In genomic region chr3:84294734-84295133, GRCm38 (mm10) we compare ENCODE assay signal across 21 mouse cellular contexts. TPM values are rescaled to one million over a fixed set of nuclear protein-coding genes. Genes with fewer than 3 reads are reported as not detected.
DNase-seq lines count a peak whose midpoint lies in the region; ATAC-seq lines count a peak whose summit lies in the region.
"Had no signal": no experiment of that assay in that cellular context is flagged by ENCODE, and none has a peak within 500 bp of the region (broad histone marks: within the 10 kb centered on the region; RNA-seq: fewer than 3 reads in every experiment).

No protein-coding gene starts in this region.

- H3K9ac ChIP-seq in midbrain, embryonic 13.5 days (replicated peaks), result no peak overlapping the region
- no peak overlapping the region for H3K9ac ChIP-seq in midbrain, embryonic 16.5 days (ENCODE audit: low read depth, low read length)
- H3K9ac ChIP-seq: forebrain, embryonic 13.5 days; limb, embryonic 13.5 days; liver, embryonic 15.5 days had no signal

- H3K36me3 ChIP-seq in midbrain, embryonic 13.5 days, result 0 out of 2 replicates have a peak, but pooled peaks cover 5% of the 10 kb centered on the region
- no peaks in the 10 kb centered on the region for H3K36me3 ChIP-seq in midbrain, embryonic 16.5 days (ENCODE audit: control insufficient read depth, insufficient read depth, low read length)
- H3K36me3 ChIP-seq: G1E; limb, embryonic 13.5 days; liver, embryonic 15.5 days had no signal

- no peaks in the 10 kb centered on the region for H3K27me3 ChIP-seq in midbrain, embryonic 13.5 days
- no peaks in the 10 kb centered on the region for H3K27me3 ChIP-seq in midbrain, embryonic 16.5 days (ENCODE audit: control insufficient read depth, insufficient read depth, low read depth, low read length)
- H3K27me3 ChIP-seq: forebrain, embryonic 13.5 days; liver, embryonic 15.5 days; Patski had no signal

- peak overlapping the region; percentile 14; the same call in 1 of the 2 replicates for H3K27ac ChIP-seq in midbrain, embryonic 13.5 days
- H3K27ac ChIP-seq in midbrain, embryonic 16.5 days (ENCODE audit: low read length), result no peak overlapping the region
- H3K27ac ChIP-seq: forebrain, embryonic 13.5 days; hindbrain, postnatal 0 days; limb, embryonic 13.5 days; liver, embryonic 15.5 days; macrophage had no signal

- H3K9me3 ChIP-seq in midbrain, embryonic 13.5 days, result no peaks in the 10 kb centered on the region
- no peaks in the 10 kb centered on the region for H3K9me3 ChIP-seq in midbrain, embryonic 16.5 days (replicated peaks; ENCODE audit: control insufficient read depth, low read length, poor library complexity, severe bottlenecking)
- H3K9me3 ChIP-seq: forebrain, embryonic 13.5 days; limb, embryonic 13.5 days; liver, embryonic 15.5 days had no signal

- DNase-seq in kidney, adult 11 months, result peak; percentile 53
- DNase-seq in kidney, postnatal 10 days, result no peak
- DNase-seq in kidney, adult 9 months, result peak; percentile 83
- peak; percentile 29 to 72 for DNase-seq in kidney, postnatal 25 days
- no peak for DNase-seq in adrenal gland, adult 8-10 months
- no peak for DNase-seq in right cerebral cortex, postnatal 10 days (ENCODE audit: low spot score in 2 of 2)
- DNase-seq: cerebellum, adult 11 months; cerebellum, adult 9-11 months; layer of hippocampus, adult 9-11 months; right cerebral cortex, postnatal 14 days had no signal

- H3K4me1 ChIP-seq in midbrain, embryonic 13.5 days (replicated peaks), result peaks cover 40% of the 10 kb centered on the region
- no peaks in the 10 kb centered on the region; the same call in 1 of the 2 replicates for H3K4me1 ChIP-seq in midbrain, embryonic 16.5 days (ENCODE audit: control insufficient read depth, insufficient read depth, low read length)
- H3K4me1 ChIP-seq: limb, embryonic 13.5 days; liver, embryonic 15.5 days had no signal

- no peak for ATAC-seq in midbrain, embryonic 13.5 days
- no peak for ATAC-seq in midbrain, embryonic 16.5 days
- ATAC-seq: forebrain, embryonic 13.5 days; hindbrain, postnatal 0 days; lung, postnatal 0 days had no signal

- H3K4me3 ChIP-seq in midbrain, embryonic 13.5 days (replicated peaks), result no peak overlapping the region
- H3K4me3 ChIP-seq in midbrain, embryonic 16.5 days (ENCODE audit: low read depth, low read length), result no peak overlapping the region
- H3K4me3 ChIP-seq: forebrain, embryonic 13.5 days; limb, embryonic 13.5 days; liver, embryonic 15.5 days had no signal

- H3K4me2 ChIP-seq in midbrain, embryonic 13.5 days (replicated peaks), result no peak overlapping the region
- H3K4me2 ChIP-seq in midbrain, embryonic 16.5 days (ENCODE audit: low read length), result no peak overlapping the region
- H3K4me2 ChIP-seq: forebrain, embryonic 13.5 days; heart, embryonic 11.5 days; limb, embryonic 13.5 days; liver, embryonic 15.5 days had no signal

- 57% methylated on average over 9 of the region's 9 CpGs for WGBS in midbrain, embryonic 13.5 days
- WGBS in midbrain, embryonic 16.5 days, result 57% methylated on average over 9 of the region's 9 CpGs

RNA-seq across cellular contexts. Expression of gene Trim2, which starts 11.9 kb away (rescaled TPM):
- 165 and 177 TPM in 2 replicates for polyA plus RNA-seq in midbrain, embryonic 13.5 days (2015; fragmentation: Nextera tagmentation; extraction: Ambion mirVana)
- polyA plus RNA-seq in midbrain, embryonic 16.5 days (2015; fragmentation: Nextera tagmentation; extraction: Ambion mirVana), result 174 and 182 TPM in 2 replicates
- 10 to 100 TPM; 42.9 to 87.2 (median 60.4) TPM for total RNA-seq in adrenal gland, adult 8-10 months (2022)
- polyA plus RNA-seq: G1E had no signal

Comparison
In these comparisons a context has a peak if more than half of its experiments do, and no peak if none do; other contexts are left out.
1. DNase-seq: peak in kidney, adult 11 months (single experiment), kidney, adult 9 months (single experiment) and kidney, postnatal 25 days (2 of 2); none in kidney, postnatal 10 days (single experiment), adrenal gland, adult 8-10 months (single experiment) and right cerebral cortex, postnatal 10 days (0 of 2).